Mouse (Mus musculus) layer of hippocampus, postnatal 14 days (tissue): ENCODE measurements at regions not wholly inside any gene's neighbourhood (a gene's known extent, or its start where the extent isn't known, plus 50 kb on each side); places are given as distances from the start of the nearest gene placed in this dataset.

ENCODE experiments used
- DNase-seq, 2 experiments: peaks; one replicate each; pipeline ENCODE4 v3.0.0; 2021 to 2022; ENCODE audit warnings: low spot score in 2 of 2, mixed read lengths in 1 of 2

DNA sequence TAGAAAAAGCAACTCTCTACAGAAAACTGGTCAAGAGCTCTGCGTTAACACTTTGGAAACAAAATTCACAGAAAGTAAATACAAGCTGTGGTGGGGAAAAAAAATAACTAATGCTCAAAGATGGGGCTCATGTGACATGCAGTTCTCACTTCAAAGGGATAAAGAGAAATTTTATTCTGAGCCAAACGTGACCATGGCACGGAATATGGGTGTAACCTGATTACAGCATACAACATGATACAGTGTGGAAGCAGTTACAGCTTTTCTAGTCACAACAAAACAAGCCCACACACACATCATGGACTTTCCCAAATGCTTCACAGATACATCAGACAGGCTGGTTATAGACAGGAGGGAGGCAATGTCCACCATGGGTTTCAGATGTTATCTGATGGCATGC lies 86.5 kb upstream of the Tspan5 start:
- DNase-seq: no peak

DNA sequence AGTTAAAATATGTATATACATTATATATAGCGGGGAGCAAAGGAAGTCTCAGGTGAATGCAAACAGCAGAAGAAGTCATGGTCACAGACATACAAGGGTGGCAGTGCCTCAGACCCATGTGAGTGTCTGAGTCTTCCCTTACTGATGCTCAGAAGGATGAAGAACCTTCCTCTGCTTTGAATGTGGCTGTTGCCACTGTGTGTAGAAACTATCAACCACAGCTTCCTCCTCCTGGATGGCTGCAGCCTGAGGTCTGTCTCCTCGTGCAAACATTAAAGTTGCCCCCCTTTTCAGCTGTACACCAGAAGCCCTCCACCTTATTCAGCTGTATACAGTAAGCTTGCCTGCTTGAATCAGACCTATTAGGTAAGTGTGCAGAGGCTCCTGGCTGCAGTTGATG lies 79.4 kb upstream of the Tspan5 start:
- no peak for DNase-seq

DNA sequence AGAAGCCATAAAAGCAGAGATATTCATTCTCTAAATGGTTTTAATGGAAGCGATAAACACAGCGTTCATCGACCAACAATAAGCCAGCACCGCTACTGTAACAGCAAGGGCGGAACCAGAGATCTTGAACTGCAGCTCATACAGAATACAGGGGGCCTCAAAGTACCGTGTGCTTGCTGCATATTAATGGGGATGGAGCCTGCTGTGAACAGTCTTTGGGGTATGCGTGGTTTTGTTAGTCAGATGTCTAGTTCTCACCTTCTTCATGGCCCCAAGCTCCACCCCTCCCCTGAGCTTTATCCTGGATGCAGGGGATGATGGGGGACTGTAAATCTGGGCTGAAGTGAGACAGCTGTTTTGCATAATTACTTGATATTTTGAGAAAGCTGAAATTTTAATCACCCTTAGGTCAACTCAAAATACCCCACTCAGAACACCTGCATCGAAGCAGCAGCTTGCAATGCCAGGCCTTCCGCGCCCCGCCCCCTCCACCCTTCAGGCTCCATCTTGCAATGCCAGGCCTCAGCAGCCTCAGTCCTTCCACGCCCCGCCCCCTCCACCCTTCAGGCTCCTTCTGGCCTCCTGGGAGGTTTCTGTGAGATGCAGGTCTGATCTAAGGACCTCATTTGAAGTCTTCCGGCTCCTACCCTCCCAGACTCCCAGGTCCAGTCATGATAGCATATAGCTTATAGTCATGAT lies 73.5 kb upstream of the Tspan5 start:
- no peak for DNase-seq

DNA sequence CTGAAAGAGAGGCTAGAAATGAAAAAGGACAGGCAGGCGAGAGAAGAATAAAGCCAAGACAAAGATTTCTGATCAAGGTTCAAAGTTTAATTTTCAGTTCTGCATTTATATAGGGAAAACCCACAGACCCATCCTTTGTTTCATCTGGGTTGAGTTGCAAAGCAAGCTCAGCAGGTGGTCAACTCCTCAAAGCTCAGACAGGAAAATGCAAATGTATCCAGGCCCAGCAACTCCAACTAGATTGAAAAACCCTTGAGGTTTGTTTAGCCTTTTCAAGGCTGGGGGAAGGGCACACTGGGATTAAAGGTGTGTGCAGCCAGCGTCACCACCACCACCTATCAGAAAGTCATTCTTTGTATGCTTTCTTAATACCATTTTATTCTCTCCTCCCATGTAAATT lies 66.1 kb upstream of the Tspan5 start:
- DNase-seq: no peak

DNA sequence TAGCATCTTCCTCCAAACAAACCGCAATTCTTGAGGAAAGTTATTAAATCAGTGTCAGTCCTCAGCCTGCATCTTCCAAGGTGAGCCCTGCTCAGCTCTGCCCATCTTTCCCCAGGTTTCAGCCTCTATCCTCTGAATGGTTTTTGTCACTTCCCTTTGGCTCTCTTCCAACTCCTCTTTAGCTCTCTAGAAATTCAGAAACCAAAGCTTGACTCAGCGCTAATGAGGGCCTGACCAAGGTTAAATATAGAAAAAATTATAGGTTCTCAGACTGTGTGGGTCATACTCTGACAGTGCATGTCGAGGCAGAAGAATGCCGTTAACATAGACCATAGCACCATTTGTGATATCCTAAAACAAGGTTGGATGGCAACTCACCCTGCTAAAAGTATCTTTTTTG lies 63.6 kb upstream of the Tspan5 start:
- DNase-seq: no peak

DNA sequence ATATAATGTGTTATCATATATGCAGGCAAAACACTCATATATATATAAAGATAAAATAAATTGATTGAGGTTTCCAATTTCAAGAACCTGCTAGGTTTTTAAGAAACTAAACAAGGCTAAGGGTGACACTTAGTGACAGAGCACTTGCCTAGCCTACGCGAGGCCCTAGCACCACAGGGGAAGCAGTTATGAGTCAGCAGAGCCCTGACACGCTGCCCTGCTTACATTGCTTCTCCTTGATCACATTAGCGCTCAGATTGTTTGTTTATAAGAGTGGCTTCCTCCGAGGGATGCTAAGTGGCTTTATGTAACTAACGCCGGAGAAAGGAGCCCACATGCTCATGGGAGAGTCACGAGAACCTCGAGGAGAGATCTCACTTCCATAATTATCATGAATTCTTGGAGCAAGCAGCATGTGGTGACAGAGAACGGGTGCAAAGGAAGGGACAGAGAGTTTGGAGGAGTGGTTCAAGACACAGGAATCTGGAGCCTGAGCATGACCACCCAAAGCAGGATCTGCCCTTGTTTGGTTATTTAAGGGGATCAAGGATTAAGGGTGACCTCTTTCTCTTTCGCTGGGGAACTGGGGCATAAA lies 55.3 kb upstream of the Tspan5 start:
- no peak for DNase-seq

DNA sequence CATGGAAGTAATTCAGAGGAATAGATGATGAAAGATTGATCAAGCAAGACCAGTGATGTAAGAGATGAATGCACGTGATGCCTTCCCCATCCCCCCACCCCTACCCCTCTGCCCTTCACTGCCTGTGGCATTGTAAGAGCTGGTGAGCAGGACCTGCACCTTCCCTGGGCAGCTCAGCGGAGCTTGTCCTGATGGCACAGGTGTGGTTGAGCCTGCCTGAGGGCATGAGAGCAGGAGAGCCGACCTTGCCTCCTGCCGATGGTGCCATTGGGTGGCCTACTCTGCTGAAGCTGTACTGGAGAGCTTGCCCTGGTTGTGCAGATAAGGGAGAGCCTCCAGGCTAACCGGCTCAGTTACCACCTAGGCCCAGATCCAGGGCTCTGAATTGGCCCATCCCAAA lies 53.4 kb upstream of the Tspan5 start:
- no peak for DNase-seq
